Mouse (Mus musculus): ENCODE results near the gene Timmdc1. TPM values are rescaled to one million over a fixed set of nuclear protein-coding genes. Genes with fewer than 3 reads are reported as not detected.
A peak's percentile ranks its signal among the peaks of the same experiment; 100 is the strongest.

Timmdc1 gene
- polyA plus RNA-seq, 1 experiment, result 7.8 TPM

DNA sequence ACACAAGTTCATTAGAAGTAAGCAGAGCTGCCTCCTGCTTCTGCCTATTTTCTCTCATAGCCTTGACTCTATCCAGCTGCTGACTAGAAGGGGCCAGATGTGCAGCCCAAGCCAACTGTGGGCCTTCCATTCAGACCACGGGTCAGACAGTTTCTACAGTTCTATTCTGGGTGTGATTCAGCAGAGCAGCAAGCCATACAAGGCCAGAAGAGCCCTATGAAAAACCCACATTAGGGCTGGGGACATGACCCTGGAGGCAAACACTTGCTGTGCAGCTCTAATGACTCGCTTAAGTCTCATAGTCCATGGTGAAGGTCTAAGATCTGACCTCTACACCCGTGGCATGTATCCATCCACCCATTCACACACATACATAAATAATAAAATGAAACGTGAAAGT lies 56.4 kb downstream of the Timmdc1 start:
- TF ChIP-seq CTCF (IDR thresholded peaks at IDR 0.05; ENCODE audit: extremely low read depth, insufficient read depth, insufficient read length, insufficient replicate concordance), result no peak
- no peak for TF ChIP-seq POLR2A (IDR thresholded peaks at IDR 0.05; ENCODE audit: low read depth, low read length)
- DNase-seq (ENCODE audit: low read depth in 1 of 2, low spot score in 2 of 2), result no peak
- Histone ChIP-seq H3K4me3 (ENCODE audit: extremely low read depth, insufficient read depth, insufficient read length) (no peak overlapping the region), H3K27me3 (ENCODE audit: control insufficient read depth, insufficient read depth, low read length) (no peaks in the 10 kb centered on the region), H3K4me1 (ENCODE audit: control insufficient read depth, insufficient read depth, insufficient read length) (peaks cover 14% of the 10 kb centered on the region; the same call in 1 of the 2 replicates), H3K27ac (ENCODE audit: insufficient read depth, low read length) (no peak overlapping the region), H3K36me3 (ENCODE audit: control insufficient read depth, insufficient read depth, low read length) (no peaks in the 10 kb centered on the region)
- 78% methylated on average over 4 of the region's 4 CpGs for WGBS

DNA sequence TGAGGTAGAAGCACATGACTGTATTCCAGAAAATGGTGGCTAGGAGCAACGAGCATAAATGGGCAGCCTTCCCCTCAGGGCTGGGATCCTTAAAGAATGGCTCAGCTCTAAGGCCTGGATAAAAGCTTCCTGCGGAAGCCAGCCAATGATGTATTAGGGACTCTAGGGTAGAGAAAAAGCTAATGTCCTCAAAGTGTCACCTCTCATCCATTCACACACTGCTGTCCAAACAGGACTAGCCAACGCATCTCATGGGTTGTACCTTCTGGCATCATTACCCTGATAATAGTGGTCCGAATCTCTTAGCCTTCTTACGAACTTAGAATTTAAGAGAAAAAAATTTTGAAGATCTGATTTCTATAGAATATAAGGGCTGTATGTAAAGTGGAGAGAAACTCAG lies 59.2 kb downstream of the Timmdc1 start:
- 91% methylated on average over 5 of the region's 5 CpGs for WGBS
- no peak for DNase-seq (ENCODE audit: low read depth in 1 of 2, low spot score in 2 of 2)
- Histone ChIP-seq H3K27ac (ENCODE audit: insufficient read depth, low read length) (no peak overlapping the region), H3K4me3 (ENCODE audit: extremely low read depth, insufficient read depth, insufficient read length) (no peak overlapping the region), H3K36me3 (ENCODE audit: control insufficient read depth, insufficient read depth, low read length) (no peaks in the 10 kb centered on the region), H3K27me3 (ENCODE audit: control insufficient read depth, insufficient read depth, low read length) (no peaks in the 10 kb centered on the region), H3K4me1 (ENCODE audit: control insufficient read depth, insufficient read depth, insufficient read length) (peaks cover 14% of the 10 kb centered on the region; the same call in 1 of the 2 replicates)
- TF ChIP-seq POLR2A (IDR thresholded peaks at IDR 0.05; ENCODE audit: low read depth, low read length) (no peak), CTCF (IDR thresholded peaks at IDR 0.05; ENCODE audit: extremely low read depth, insufficient read depth, insufficient read length, insufficient replicate concordance) (no peak)

DNA sequence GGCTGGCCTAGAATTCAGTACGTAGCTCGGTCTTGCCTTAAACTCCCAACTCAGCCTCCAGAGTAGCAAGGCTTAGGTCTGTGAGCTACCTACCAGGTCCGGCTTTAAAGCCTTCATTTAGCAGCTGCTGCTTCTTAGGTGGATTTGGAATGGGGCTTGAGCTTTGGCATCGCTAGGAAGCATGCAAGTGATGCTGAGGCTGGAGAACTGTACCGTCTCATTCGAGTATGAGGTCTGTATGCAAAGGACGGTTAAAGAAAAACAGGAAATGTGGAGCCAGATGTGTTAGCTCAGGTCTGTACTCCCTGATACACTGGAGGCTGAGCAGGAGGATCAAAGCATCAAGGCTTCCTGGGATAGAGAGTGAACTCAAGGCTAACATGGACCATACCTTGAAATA lies 60.3 kb downstream of the Timmdc1 start:
- H3K4me3 ChIP-seq (ENCODE audit: extremely low read depth, insufficient read depth, insufficient read length), result no peak overlapping the region
- TF ChIP-seq CTCF (IDR thresholded peaks at IDR 0.05; ENCODE audit: extremely low read depth, insufficient read depth, insufficient read length, insufficient replicate concordance) (no peak), POLR2A (IDR thresholded peaks at IDR 0.05; ENCODE audit: low read depth, low read length) (no peak)
- H3K27me3 ChIP-seq (ENCODE audit: control insufficient read depth, insufficient read depth, low read length), result no peaks in the 10 kb centered on the region
- H3K27ac ChIP-seq (ENCODE audit: insufficient read depth, low read length), result peak overlapping the region; percentile 37; the same call in 1 of the 2 replicates
- WGBS, result 41% methylated on average over 7 of the region's 7 CpGs
- H3K36me3 ChIP-seq (ENCODE audit: control insufficient read depth, insufficient read depth, low read length), result no peaks in the 10 kb centered on the region
- DNase-seq (ENCODE audit: low read depth in 1 of 2, low spot score in 2 of 2), result no peak
- H3K4me1 ChIP-seq (ENCODE audit: control insufficient read depth, insufficient read depth, insufficient read length), result peaks cover 15% of the 10 kb centered on the region; the same call in 1 of the 2 replicates

DNA sequence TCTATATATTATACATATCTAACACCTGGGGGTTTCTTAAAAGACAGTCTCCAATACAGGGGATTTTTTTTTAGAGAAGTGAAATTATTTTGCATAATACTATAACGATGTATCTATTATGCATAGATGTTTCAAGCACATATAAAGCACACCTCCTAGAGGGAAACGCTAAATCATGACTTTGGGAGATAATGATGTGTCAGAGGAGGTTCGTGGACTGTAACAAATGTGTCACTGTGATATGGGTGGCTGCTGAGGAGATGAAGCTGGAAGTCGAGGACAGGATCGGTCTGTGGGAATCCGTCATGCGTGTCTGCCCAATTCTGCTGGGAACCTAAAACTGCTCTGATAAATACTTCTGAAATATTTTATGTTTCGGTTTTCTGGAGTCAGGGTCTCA lies 60.7 kb downstream of the Timmdc1 start:
- H3K27ac ChIP-seq (ENCODE audit: insufficient read depth, low read length), result peak overlapping the region; percentile 37; the same call in 1 of the 2 replicates
- peaks cover 19% of the 10 kb centered on the region; the same call in 1 of the 2 replicates for H3K4me1 ChIP-seq (ENCODE audit: control insufficient read depth, insufficient read depth, insufficient read length)
- no peak for DNase-seq (ENCODE audit: low read depth in 1 of 2, low spot score in 2 of 2)
- H3K4me3 ChIP-seq (ENCODE audit: extremely low read depth, insufficient read depth, insufficient read length), result 0 out of 2 replicates have a peak overlapping the region, but pooled peaks have one; percentile 4
- TF ChIP-seq CTCF (IDR thresholded peaks at IDR 0.05; ENCODE audit: extremely low read depth, insufficient read depth, insufficient read length, insufficient replicate concordance) (no peak), POLR2A (IDR thresholded peaks at IDR 0.05; ENCODE audit: low read depth, low read length) (no peak)
- WGBS, result 46% methylated on average over 8 of the region's 8 CpGs
- H3K27me3 ChIP-seq (ENCODE audit: control insufficient read depth, insufficient read depth, low read length), result no peaks in the 10 kb centered on the region
- no peaks in the 10 kb centered on the region for H3K36me3 ChIP-seq (ENCODE audit: control insufficient read depth, insufficient read depth, low read length)

DNA sequence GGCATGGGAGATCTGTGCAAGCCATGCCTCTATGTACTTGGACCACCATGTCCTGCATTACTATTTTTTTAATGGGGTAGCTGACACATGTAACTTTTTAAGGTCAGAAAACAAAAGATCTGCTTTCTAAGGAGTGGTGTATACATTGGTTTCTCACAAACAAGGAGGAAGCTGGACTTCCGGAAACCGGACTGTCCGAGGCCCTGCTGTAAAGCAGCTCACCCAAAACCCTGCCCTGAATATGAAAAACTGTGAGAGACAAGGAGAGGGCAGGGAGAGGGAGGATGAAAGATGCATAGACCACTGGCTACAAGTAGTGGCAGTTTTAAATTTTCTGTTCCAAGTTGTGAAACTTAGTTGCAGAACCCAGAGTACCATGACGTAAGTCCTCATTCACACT lies 62.5 kb downstream of the Timmdc1 start:
- Histone ChIP-seq H3K36me3 (ENCODE audit: control insufficient read depth, insufficient read depth, low read length) (no peaks in the 10 kb centered on the region), H3K27ac (ENCODE audit: insufficient read depth, low read length) (no peak overlapping the region), H3K27me3 (ENCODE audit: control insufficient read depth, insufficient read depth, low read length) (no peaks in the 10 kb centered on the region), H3K4me3 (ENCODE audit: extremely low read depth, insufficient read depth, insufficient read length) (no peak overlapping the region), H3K4me1 (ENCODE audit: control insufficient read depth, insufficient read depth, insufficient read length) (peaks cover 19% of the 10 kb centered on the region; the same call in 1 of the 2 replicates)
- 75% methylated on average over 4 of the region's 4 CpGs for WGBS
- DNase-seq (ENCODE audit: low read depth in 1 of 2, low spot score in 2 of 2), result no peak
- no peak for TF ChIP-seq CTCF (IDR thresholded peaks at IDR 0.05; ENCODE audit: extremely low read depth, insufficient read depth, insufficient read length, insufficient replicate concordance)
- TF ChIP-seq POLR2A (IDR thresholded peaks at IDR 0.05; ENCODE audit: low read depth, low read length), result no peak

DNA sequence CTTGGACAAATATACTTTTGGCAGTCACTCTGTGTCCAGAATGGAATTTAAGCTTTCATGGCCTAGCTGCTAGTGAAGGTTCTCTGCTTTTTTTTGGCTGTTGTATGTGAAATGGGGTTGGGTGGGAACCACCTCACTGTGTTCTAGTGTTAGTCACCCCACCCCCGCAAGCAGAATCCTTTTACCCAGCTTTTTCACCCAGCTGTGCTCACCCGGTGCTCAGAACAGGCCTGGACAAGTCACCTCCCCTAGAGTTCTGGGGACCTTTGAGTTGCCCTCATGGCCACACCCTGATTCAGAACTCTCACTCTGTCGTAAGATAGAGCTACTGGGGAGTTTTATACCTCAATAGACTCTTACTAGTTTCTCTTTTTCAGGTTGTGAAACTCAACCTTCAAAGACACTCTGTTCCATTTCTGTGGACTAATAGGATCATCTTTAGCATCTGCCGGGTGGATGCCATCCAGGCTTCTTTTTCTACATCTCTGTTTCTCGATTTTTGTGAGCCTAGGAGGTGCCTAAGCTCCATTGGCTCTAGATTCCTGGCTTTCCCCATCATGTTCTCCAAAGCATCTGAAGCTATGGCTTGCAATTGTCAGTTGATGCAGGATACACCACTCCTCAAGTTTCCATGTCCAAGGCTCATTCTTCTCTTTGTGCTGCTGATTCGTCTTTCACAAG lies 63.7 kb downstream of the Timmdc1 start:
- Histone ChIP-seq H3K27me3 (ENCODE audit: control insufficient read depth, insufficient read depth, low read length) (no peaks in the 10 kb centered on the region), H3K4me1 (ENCODE audit: control insufficient read depth, insufficient read depth, insufficient read length) (peaks cover 24% of the 10 kb centered on the region; the same call in 1 of the 2 replicates), H3K36me3 (ENCODE audit: control insufficient read depth, insufficient read depth, low read length) (no peaks in the 10 kb centered on the region), H3K27ac (ENCODE audit: insufficient read depth, low read length) (peak overlapping the region; percentile 59; the same call in 1 of the 2 replicates), H3K4me3 (ENCODE audit: extremely low read depth, insufficient read depth, insufficient read length) (peak overlapping the region; percentile 9; the same call in 1 of the 2 replicates)
- TF ChIP-seq POLR2A (IDR thresholded peaks at IDR 0.05; ENCODE audit: low read depth, low read length), result no peak
- TF ChIP-seq CTCF (IDR thresholded peaks at IDR 0.05; ENCODE audit: extremely low read depth, insufficient read depth, insufficient read length, insufficient replicate concordance), result no peak
- 57% methylated on average over 6 of the region's 6 CpGs for whole genome bisulfite sequencing
- no peak for DNase-seq (ENCODE audit: low read depth in 1 of 2, low spot score in 2 of 2)

Measured in spleen, adult 2 months (tissue).